Mouse (Mus musculus): Measurements from ENCODE around the gene Rfx4. TPM values are rescaled to one million over a fixed set of nuclear protein-coding genes. Genes with fewer than 3 reads are reported as not detected.

The Rfx4 gene
- total RNA-seq (2021), result under 1 TPM; 0.09 to 0.11 TPM
- long read RNA-seq, experiment 1, partial matches to known transcripts, result 0 of 1 reads
- long read RNA-seq, experiment 1, other reads (novel, unspliced or antisense), result 1 of 1 reads
- long read RNA-seq, experiment 2, result 0 reads

- DNase-seq, result no peak
Measured at GRCm38 (mm10) chr10:84755786-84756203, at the start of gene Rfx4. Gene Rfx4, plus strand, starts transcription at chr10:84756062.

GRCm38 (mm10) chr10:84706543-84706942 lies 49.3 kb upstream of the Rfx4 start:
- no peak for DNase-seq

GRCm38 (mm10) chr10:84707226-84707625 lies 48.6 kb upstream of the Rfx4 start:
- DNase-seq, result no peak

GRCm38 (mm10) chr10:84707752-84708530 lies 47.9 kb upstream of the Rfx4 start:
- DNase-seq, result no peak

- no peak for DNase-seq
Measured at GRCm38 (mm10) chr10:84710192-84710591, 45.7 kb upstream of the Rfx4 start.

GRCm38 (mm10) chr10:84710827-84711226 lies 45.0 kb upstream of the Rfx4 start:
- no peak for DNase-seq

GRCm38 (mm10) chr10:84711479-84711878 lies 44.4 kb upstream of the Rfx4 start:
- DNase-seq, result no peak

- DNase-seq, result no peak
Measured at GRCm38 (mm10) chr10:84711940-84712339, 43.9 kb upstream of the Rfx4 start.

- peak; percentile 34 for DNase-seq
Measured at GRCm38 (mm10) chr10:84712532-84712931, 43.3 kb upstream of the Rfx4 start.

- DNase-seq, result no peak
Measured at GRCm38 (mm10) chr10:84713043-84713442, 42.8 kb upstream of the Rfx4 start.

- DNase-seq, result no peak
Measured at GRCm38 (mm10) chr10:84715639-84716038, 40.2 kb upstream of the Rfx4 start.

GRCm38 (mm10) chr10:84716581-84716980 lies 39.3 kb upstream of the Rfx4 start:
- no peak for DNase-seq

GRCm38 (mm10) chr10:84722711-84723110 lies 33.2 kb upstream of the Rfx4 start:
- no peak for DNase-seq

GRCm38 (mm10) chr10:84727005-84727404 lies 28.9 kb upstream of the Rfx4 start:
- no peak for DNase-seq

- DNase-seq, result no peak
Measured at GRCm38 (mm10) chr10:84727760-84728159, 28.1 kb upstream of the Rfx4 start.

GRCm38 (mm10) chr10:84730078-84730477 lies 25.8 kb upstream of the Rfx4 start:
- DNase-seq, result no peak

- no peak for DNase-seq
Measured at GRCm38 (mm10) chr10:84730956-84731355, 24.9 kb upstream of the Rfx4 start.

- no peak for DNase-seq
Measured at GRCm38 (mm10) chr10:84733511-84733910, 22.4 kb upstream of the Rfx4 start.

- peak; percentile 44 for DNase-seq
Measured at GRCm38 (mm10) chr10:84754851-84755785, 744 bp upstream of the Rfx4 start.

- DNase-seq, result no peak
Measured at GRCm38 (mm10) chr10:84756435-84757095, 703 bp downstream of the Rfx4 start.

GRCm38 (mm10) chr10:84757426-84758199 lies 1.8 kb downstream of the Rfx4 start:
- no peak for DNase-seq

GRCm38 (mm10) chr10:84758200-84758468 lies 2.3 kb downstream of the Rfx4 start:
- no peak for DNase-seq

Data from gastrocnemius, postnatal 10 days (tissue).